In genomic region chr9:48839568-48839967, GRCm38 (mm10) we compare ENCODE assay signal across 19 mouse cellular contexts. TPM values are rescaled to one million over a fixed set of nuclear protein-coding genes. Genes with fewer than 3 reads are reported as not detected.
"Had no signal": no experiment of that assay in that cellular context is flagged by ENCODE, and none has a peak within 500 bp of the region (broad histone marks: within the 10 kb centered on the region; RNA-seq: fewer than 3 reads in every experiment).

No protein-coding gene starts in this region.

- H3K4me3 ChIP-seq: midbrain, embryonic 10.5 days; midbrain, embryonic 12.5 days; myocyte; neural tube, embryonic 12.5 days; neural tube, embryonic 15.5 days had no signal

- H3K4me2 ChIP-seq: lung, embryonic 14.5 days; midbrain, embryonic 12.5 days; neural tube, embryonic 12.5 days; neural tube, embryonic 15.5 days had no signal

- H3K9me3 ChIP-seq: midbrain, embryonic 10.5 days; midbrain, embryonic 12.5 days; neural tube, embryonic 12.5 days; neural tube, embryonic 15.5 days had no signal

- H3K27ac ChIP-seq: midbrain, embryonic 12.5 days; neural tube, embryonic 12.5 days; neural tube, embryonic 15.5 days had no signal

- ATAC-seq: midbrain, embryonic 16.5 days had no signal

- H3K9ac ChIP-seq: lung, embryonic 14.5 days; midbrain, embryonic 12.5 days; neural tube, embryonic 12.5 days; neural tube, embryonic 15.5 days had no signal

- DNase-seq: lung, adult 18-20 months; lung, embryonic 14.5 days; lung, postnatal 10 days; lung, postnatal 4 days; midbrain, embryonic 14.5 days; retina, postnatal 1 day; right cerebral cortex, adult 18-20 months; right cerebral cortex, postnatal 25 days; right cerebral cortex, postnatal 4 days; spleen, adult 18-20 months; thymus, adult 18-20 months; thymus, postnatal 14 days; thymus, postnatal 36 days had no signal

- H3K36me3 ChIP-seq: midbrain, embryonic 10.5 days; midbrain, embryonic 12.5 days; neural tube, embryonic 12.5 days; neural tube, embryonic 15.5 days had no signal

RNA-seq across cellular contexts. Expression of gene Zbtb16, which starts 3.5 kb away (rescaled TPM):
- polyA plus RNA-seq: myocyte had no signal
